Mouse (Mus musculus) liver, adult 2 months (tissue): ENCODE measurements around the gene Foxp1.

Experiments used
- CTCF ChIP-seq: fragments of 200-500 bp; IDR thresholded peaks from 2 replicates; pipeline ENCODE4 v1.5.1; 2011; ENCODE audit warnings: low read depth, low read length, control low read depth
- POLR2A ChIP-seq: fragments of 200-500 bp; IDR thresholded peaks from 2 replicates; pipeline ENCODE4 v1.6.1; 2011; ENCODE audit warnings: low read length, control low read depth; ENCODE audit not compliant: insufficient read depth; ENCODE audit errors: extremely low read depth

GRCm38 (mm10) chr6:98994104-98994787 is 528.3 kb downstream of the Foxp1 start:
- TF ChIP-seq CTCF: no peak
- no peak for TF ChIP-seq POLR2A
